Mouse (Mus musculus) hindbrain, embryonic 12.5 days (tissue): ENCODE results near the gene Lmx1b. TPM values are rescaled to one million over a fixed set of nuclear protein-coding genes. Genes with fewer than 3 reads are reported as not detected.

ENCODE experiments used
- ATAC-seq: fragments of 200-750 bp; cut with Nextera tagmentation; 2 replicates; pipeline ENCODE4 v1.8.0; 2017; ENCODE audit warnings: moderate TSS enrichment; ENCODE audit not compliant: low FRiP score
- H3K27ac ChIP-seq: fragments of 300-500 bp; sonication (generic); 2 replicates; pipeline ENCODE4 v1.5.1; 2016; ENCODE audit warnings: mild to moderate bottlenecking
- H3K27me3 ChIP-seq: fragments of 300-500 bp; sonication (generic); 2 replicates; pipeline ENCODE4 v1.6.1; 2016; ENCODE audit warnings: mild to moderate bottlenecking
- H3K36me3 ChIP-seq: fragments of 300-500 bp; sonication (generic); 2 replicates; pipeline ENCODE4 v1.6.1; 2016; ENCODE audit warnings: mild to moderate bottlenecking
- H3K4me1 ChIP-seq: fragments of 300-500 bp; sonication (generic); 2 replicates; pipeline ENCODE4 v1.6.1; 2016
- H3K4me2 ChIP-seq: fragments of 300-500 bp; sonication (generic); replicated peaks from 2 replicates; pipeline ENCODE4 v1.6.1; 2016; ENCODE audit warnings: mild to moderate bottlenecking
- H3K4me3 ChIP-seq: fragments of 300-500 bp; sonication (generic); 2 replicates; pipeline ENCODE4 v1.5.1; 2016; ENCODE audit warnings: mild to moderate bottlenecking
- H3K9ac ChIP-seq: fragments of 300-500 bp; sonication (generic); 2 replicates; pipeline ENCODE4 v1.6.1; 2016; ENCODE audit warnings: mild to moderate bottlenecking, moderate library complexity
- H3K9me3 ChIP-seq: fragments of 300-500 bp; sonication (generic); replicated peaks from 2 replicates; pipeline ENCODE4 v1.6.1; 2016; ENCODE audit warnings: mild to moderate bottlenecking
- WGBS: fragments of 180-500 bp; shearing (Covaris S2); methylation state at CpG from one replicate; pipeline ENCODE4 v1.1.7; 2016; 5-methylcytosine and 5-hydroxymethylcytosine counted together
- polyA plus RNA-seq: library from polyadenylated mRNA; unstranded; fragments of >200 nt; fragmentation: Nextera tagmentation; extraction: Ambion mirVana; gene quantifications from 2 replicates; pipeline ENCODE4 v1.2.1, GENCODE M21; 2016

Gene Lmx1b
- polyA plus RNA-seq, 1 experiment from 2014 or later: 5.0 TPM

GRCm38 (mm10) chr2:33615843-33616344, 24.4 kb downstream of the Lmx1b start:
- Histone ChIP-seq H3K9ac (peak overlapping the region; percentile 48), H3K27ac (peak overlapping the region; percentile 94), H3K27me3 (peaks cover 89% of the 10 kb centered on the region), H3K36me3 (no peaks in the 10 kb centered on the region), H3K4me3 (peak overlapping the region; percentile 33), H3K4me1 (peaks cover 45% of the 10 kb centered on the region), H3K9me3 (no peaks in the 10 kb centered on the region), H3K4me2 (peak overlapping the region; percentile 61)
- ATAC-seq: peak; percentile 63
- WGBS: 5% methylated on average over 17 of the region's 17 CpGs

DNA sequence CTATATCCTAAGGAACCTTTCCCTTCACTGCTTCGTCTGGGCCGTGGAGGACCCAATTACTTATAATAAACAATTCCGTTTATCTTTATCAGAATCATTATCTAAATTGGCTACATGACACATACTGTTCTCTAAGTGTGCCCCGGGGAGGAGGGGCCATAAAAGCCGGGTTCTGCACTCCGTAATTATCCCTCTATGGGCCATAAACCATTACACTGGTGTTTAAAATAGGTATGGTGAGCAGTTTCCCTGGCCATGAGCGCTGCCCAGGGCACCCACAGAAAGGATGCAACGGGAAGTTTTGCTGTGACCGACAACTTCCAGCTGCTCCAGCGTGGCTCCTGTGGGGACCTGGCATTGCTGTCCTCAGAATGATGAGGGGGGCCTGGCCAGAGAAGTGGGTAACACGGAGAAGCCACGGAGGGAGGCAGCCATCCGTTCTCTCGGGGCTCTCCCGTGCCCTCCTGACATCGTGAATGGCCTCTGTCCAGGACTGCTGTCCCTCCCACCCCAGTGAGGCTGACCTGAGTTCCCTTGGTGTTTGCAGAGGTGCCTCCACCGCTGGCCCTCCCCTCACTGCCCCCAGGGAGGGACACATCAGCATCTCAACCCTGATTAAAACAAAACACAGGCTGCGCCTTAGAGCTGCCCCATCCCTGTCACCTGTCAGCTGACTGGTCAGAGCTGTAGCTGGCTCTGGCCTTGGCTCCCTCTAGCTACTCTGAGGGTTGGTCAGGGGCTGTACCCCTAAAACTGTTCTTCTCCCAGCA, 34.6 kb downstream of the Lmx1b start:
- Histone ChIP-seq H3K27me3 (peaks cover 73% of the 10 kb centered on the region), H3K4me3 (no peak overlapping the region), H3K4me2 (0 out of 2 replicates have a peak overlapping the region, but pooled peaks have one; percentile 6), H3K9me3 (no peaks in the 10 kb centered on the region), H3K27ac (peak overlapping the region; percentile 57; the same call in 1 of the 2 replicates), H3K9ac (peak overlapping the region; percentile 19; the same call in 1 of the 2 replicates), H3K4me1 (peaks cover 45% of the 10 kb centered on the region), H3K36me3 (no peaks in the 10 kb centered on the region)
- WGBS: 12% methylated on average over 18 of the region's 18 CpGs
- ATAC-seq: peak; percentile 15; the same call in 1 of the 2 replicates

GRCm38 (mm10) chr2:33604846-33605486, 35.3 kb downstream of the Lmx1b start:
- H3K27ac ChIP-seq: peak overlapping the region; percentile 62; the same call in 1 of the 2 replicates
- peaks cover 45% of the 10 kb centered on the region for H3K4me1 ChIP-seq
- H3K4me2 ChIP-seq: 0 out of 2 replicates have a peak overlapping the region, but pooled peaks have one; percentile 1

DNA sequence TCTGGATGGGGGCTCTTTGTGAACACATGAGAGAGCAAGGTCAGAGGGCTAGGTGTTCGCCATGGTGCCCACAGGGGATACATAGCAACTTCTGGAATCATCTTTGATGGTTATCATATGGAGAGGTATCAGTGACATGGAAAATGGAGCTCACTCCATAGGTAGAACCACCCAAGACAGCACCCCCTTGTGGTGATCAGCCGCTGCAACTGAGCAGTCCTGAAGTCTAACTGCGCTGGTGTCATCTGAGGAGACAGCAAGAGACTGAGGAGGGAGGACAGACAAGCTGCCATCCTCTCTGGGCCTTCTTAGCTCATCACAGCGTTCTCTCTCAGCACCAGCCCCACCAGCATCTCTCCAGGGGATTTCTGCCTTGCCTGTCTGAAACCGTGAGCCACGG, 39.8 kb downstream of the Lmx1b start:
- no peak overlapping the region for H3K4me2 ChIP-seq
- 52% methylated on average over 6 of the region's 6 CpGs for WGBS
- no peak overlapping the region for H3K4me3 ChIP-seq
- H3K9me3 ChIP-seq: no peaks in the 10 kb centered on the region
- H3K4me1 ChIP-seq: peaks cover 50% of the 10 kb centered on the region
- peaks cover 63% of the 10 kb centered on the region for H3K27me3 ChIP-seq
- no peak overlapping the region for H3K27ac ChIP-seq
- no peaks in the 10 kb centered on the region for H3K36me3 ChIP-seq
- no peak for ATAC-seq
- no peak overlapping the region for H3K9ac ChIP-seq

More at GRCm38 (mm10) chr2:33604846-33605486, 35.3 kb downstream of the Lmx1b start:
- Histone ChIP-seq H3K27me3 (peaks cover 73% of the 10 kb centered on the region), H3K9me3 (no peaks in the 10 kb centered on the region), H3K36me3 (no peaks in the 10 kb centered on the region), H3K9ac (0 out of 2 replicates have a peak overlapping the region, but pooled peaks have one; percentile 19), H3K4me3 (no peak overlapping the region)
- ATAC-seq: peak; percentile 49
- 3% methylated on average over 7 of the region's 7 CpGs for WGBS

DNA sequence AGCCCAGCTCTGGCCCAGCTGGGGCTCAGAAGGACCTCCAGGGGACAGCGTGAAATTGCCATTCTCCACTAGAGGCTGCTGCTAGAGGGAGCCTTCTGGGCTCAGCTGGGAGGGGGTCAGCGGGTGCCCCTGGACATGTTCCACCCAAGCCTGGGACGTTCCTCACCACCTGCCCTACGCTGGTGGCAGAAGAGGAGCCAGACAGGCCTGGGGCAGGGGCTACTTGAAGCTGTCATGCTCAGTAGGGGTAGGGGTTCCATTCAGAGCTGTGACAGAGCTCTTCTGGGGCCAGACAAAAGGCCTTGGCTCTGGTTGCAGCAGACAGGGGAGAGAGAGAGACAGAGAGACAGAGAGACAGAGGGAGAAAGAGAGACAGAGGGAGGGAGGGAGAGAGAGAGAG, 42.9 kb downstream of the Lmx1b start:
- WGBS: 20% methylated on average over 4 of the region's 4 CpGs
- H3K9ac ChIP-seq: no peak overlapping the region
- peaks cover 47% of the 10 kb centered on the region for H3K27me3 ChIP-seq
- H3K4me1 ChIP-seq: peaks cover 58% of the 10 kb centered on the region
- H3K9me3 ChIP-seq: no peaks in the 10 kb centered on the region
- H3K4me2 ChIP-seq: no peak overlapping the region
- peak overlapping the region; percentile 66 for H3K27ac ChIP-seq
- peak; percentile 62 for ATAC-seq
- no peak overlapping the region for H3K4me3 ChIP-seq
- H3K36me3 ChIP-seq: no peaks in the 10 kb centered on the region

GRCm38 (mm10) chr2:33595085-33595423, 45.3 kb downstream of the Lmx1b start:
- ATAC-seq: peak; percentile 37; the same call in 1 of the 2 replicates

GRCm38 (mm10) chr2:33594181-33595084, 45.9 kb downstream of the Lmx1b start:
- Histone ChIP-seq H3K27me3 (peaks cover 41% of the 10 kb centered on the region), H3K36me3 (no peaks in the 10 kb centered on the region), H3K4me2 (no peak overlapping the region), H3K4me3 (no peak overlapping the region), H3K4me1 (peaks cover 66% of the 10 kb centered on the region), H3K9ac (no peak overlapping the region), H3K27ac (peak overlapping the region; percentile 62), H3K9me3 (no peaks in the 10 kb centered on the region)
- WGBS: 48% methylated on average over 9 of the region's 9 CpGs
- peak; percentile 11; the same call in 1 of the 2 replicates for ATAC-seq

More at GRCm38 (mm10) chr2:33595085-33595423, 45.3 kb downstream of the Lmx1b start:
- Histone ChIP-seq H3K4me3 (no peak overlapping the region), H3K4me1 (peaks cover 66% of the 10 kb centered on the region), H3K9ac (no peak overlapping the region), H3K4me2 (no peak overlapping the region), H3K36me3 (no peaks in the 10 kb centered on the region), H3K27me3 (peaks cover 40% of the 10 kb centered on the region), H3K27ac (peak overlapping the region; percentile 62), H3K9me3 (no peaks in the 10 kb centered on the region)
- WGBS: 15% methylated on average over 7 of the region's 7 CpGs

- 0 out of 2 replicates have a peak overlapping the region, but pooled peaks have one; percentile 5 for H3K4me2 ChIP-seq
- no peaks in the 10 kb centered on the region for H3K9me3 ChIP-seq
- H3K4me1 ChIP-seq: peaks cover 66% of the 10 kb centered on the region
- H3K4me3 ChIP-seq: no peak overlapping the region
- H3K36me3 ChIP-seq: no peaks in the 10 kb centered on the region
- WGBS: 2% methylated on average over 12 of the region's 12 CpGs
- peak; percentile 41; the same call in 1 of the 2 replicates for ATAC-seq
- H3K27me3 ChIP-seq: peaks cover 38% of the 10 kb centered on the region
- peak overlapping the region; percentile 32; the same call in 1 of the 2 replicates for H3K9ac ChIP-seq
- H3K27ac ChIP-seq: peak overlapping the region; percentile 62
These were observed 47.3 kb downstream of the Lmx1b start for GRCm38 (mm10) chr2:33592931-33593555.

DNA sequence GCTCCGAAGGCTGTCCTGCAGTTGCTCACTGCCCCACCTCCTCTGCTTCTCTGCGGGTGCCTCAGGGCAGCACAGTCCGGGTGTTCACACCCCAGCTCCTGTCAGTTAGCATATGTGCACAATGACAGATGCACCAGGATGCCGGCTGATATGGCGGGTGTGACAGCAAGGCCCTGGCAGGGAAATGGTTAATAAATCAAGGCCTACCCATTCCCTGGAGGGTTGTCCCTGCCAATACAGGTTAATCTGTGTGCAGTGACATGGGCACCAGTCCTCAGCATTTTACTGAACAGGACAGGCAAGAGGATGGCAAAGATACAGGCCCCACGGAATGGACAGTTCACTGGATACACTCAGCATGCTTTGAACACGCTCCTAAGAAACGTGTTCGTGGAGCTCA, 51.0 kb downstream of the Lmx1b start:
- H3K36me3 ChIP-seq: no peaks in the 10 kb centered on the region
- no peak overlapping the region for H3K4me3 ChIP-seq
- peaks cover 55% of the 10 kb centered on the region for H3K27me3 ChIP-seq
- no peak overlapping the region for H3K9ac ChIP-seq
- no peak overlapping the region for H3K27ac ChIP-seq
- H3K9me3 ChIP-seq: no peaks in the 10 kb centered on the region
- peaks cover 55% of the 10 kb centered on the region for H3K4me1 ChIP-seq
- WGBS: 66% methylated on average over 9 of the region's 9 CpGs
- ATAC-seq: no peak
- H3K4me2 ChIP-seq: no peak overlapping the region

GRCm38 (mm10) chr2:33584937-33585910, 55.1 kb downstream of the Lmx1b start:
- H3K36me3 ChIP-seq: no peaks in the 10 kb centered on the region
- 19% methylated on average over 29 of the region's 29 CpGs for WGBS
- ATAC-seq: peak; percentile 18; the same call in 1 of the 2 replicates
- H3K27me3 ChIP-seq: peaks cover 83% of the 10 kb centered on the region
- peaks cover 61% of the 10 kb centered on the region for H3K4me1 ChIP-seq
- no peak overlapping the region for H3K4me3 ChIP-seq
- H3K27ac ChIP-seq: peak overlapping the region; percentile 74
- no peak overlapping the region for H3K9ac ChIP-seq
- no peaks in the 10 kb centered on the region for H3K9me3 ChIP-seq
- no peak overlapping the region for H3K4me2 ChIP-seq
